Mouse (Mus musculus) testis, adult 2 months (tissue): ENCODE data around the gene Klf15.

ENCODE experiments used
- CTCF ChIP-seq: fragments of 200-500 bp; IDR thresholded peaks from 2 replicates; pipeline ENCODE4 v1.5.1; 2012; ENCODE audit warnings: low read depth, mild to moderate bottlenecking, inconsistent platforms, low read length, moderate library complexity; ENCODE audit not compliant: control insufficient read depth, insufficient read depth, insufficient replicate concordance
- POLR2A ChIP-seq: fragments of 200-500 bp; IDR thresholded peaks from 2 replicates; pipeline ENCODE4 v1.6.1; 2012; ENCODE audit warnings: low read depth, mild to moderate bottlenecking, inconsistent platforms, low read length, moderate library complexity; ENCODE audit not compliant: control insufficient read depth

DNA sequence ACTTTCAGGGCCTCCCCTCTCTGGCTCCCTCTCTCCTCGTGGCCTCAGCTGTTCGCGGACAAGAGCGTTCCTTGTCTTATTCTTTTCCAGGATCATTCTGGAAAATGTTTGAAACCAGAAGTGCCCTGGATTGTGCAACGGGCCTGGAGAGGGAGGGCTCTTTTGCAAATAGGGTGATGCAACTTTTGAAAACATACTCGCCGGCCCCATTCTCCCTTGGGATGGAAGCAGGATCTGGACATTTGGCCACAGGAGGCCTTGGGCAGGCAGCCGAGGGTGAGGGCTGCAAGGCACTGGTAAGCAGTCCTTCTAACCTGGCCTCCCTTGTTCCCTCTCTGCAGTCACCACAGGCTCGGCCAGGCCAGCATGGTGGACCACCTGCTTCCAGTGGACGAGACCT, 3.7 kb downstream of the Klf15 start:
- TF ChIP-seq CTCF (no peak), POLR2A (no peak)
